Mouse (Mus musculus) mesoderm, embryonic 11.5 days (tissue): ENCODE measurements around the gene Hormad1.

Experiments used
- DNase-seq: peaks from one replicate; pipeline ENCODE4 v3.0.0-alpha.2; 2012; ENCODE audit warnings: low read depth, low spot score

The Hormad1 gene

DNA sequence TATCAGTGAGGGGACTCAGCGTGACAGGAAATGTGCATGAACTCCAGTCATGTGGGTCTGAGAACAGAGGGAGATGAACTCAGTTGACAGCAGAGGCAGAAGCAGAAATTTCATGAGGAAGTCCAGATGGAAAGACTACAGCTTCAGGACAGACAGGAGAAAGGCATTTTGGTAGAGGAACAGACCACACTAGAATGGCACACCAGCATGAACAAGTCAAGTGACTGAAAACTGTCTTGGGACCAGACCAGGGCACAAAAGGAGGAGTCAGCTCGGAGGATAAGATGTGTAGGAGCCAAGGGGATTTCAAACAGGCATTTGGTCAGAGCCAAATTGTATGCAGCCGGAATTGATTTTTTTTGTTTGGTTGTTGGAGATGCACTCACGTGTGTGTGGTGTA, 76.2 kb downstream of the Hormad1 start:
- DNase-seq = no peak

DNA sequence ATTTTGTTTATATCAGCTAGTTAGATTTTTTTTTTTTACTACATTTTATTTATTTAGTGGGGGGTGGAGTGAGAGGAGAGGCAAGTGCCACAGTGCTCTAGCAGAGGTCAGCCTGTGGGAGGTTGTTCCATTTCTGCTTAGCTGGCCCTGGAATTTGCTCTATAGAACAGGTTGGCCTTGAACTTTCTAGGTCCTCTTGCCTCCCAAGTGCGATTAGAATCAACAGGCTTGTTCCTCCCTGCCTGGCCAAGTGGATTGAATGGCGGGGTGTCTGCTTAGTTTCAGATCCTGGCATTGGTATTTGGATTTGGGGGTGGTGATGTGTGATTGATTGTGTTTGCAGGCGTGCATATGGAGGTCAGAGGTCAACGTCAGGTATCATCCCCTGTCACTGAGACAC, 76.6 kb downstream of the Hormad1 start:
- no peak for DNase-seq
